Mouse (Mus musculus) lung, embryonic 16.5 days (tissue): ENCODE measurements around the gene Atp6v1g3. TPM values are rescaled to one million over a fixed set of nuclear protein-coding genes. Genes with fewer than 3 reads are reported as not detected.
A peak's percentile ranks its signal among the peaks of the same experiment; 100 is the strongest.

Experiments
- ATAC-seq: fragments of 200-750 bp; cut with Nextera tagmentation; 2 replicates; pipeline ENCODE4 v1.8.0; 2017; ENCODE audit warnings: low read depth, mild to moderate bottlenecking, moderate library complexity
- H3K27ac ChIP-seq: fragments of 300-500 bp; sonication (generic); 2 replicates; pipeline ENCODE4 v1.5.1; 2014; ENCODE audit warnings: mild to moderate bottlenecking, control low read depth, low read length
- H3K27me3 ChIP-seq: fragments of 300-500 bp; sonication (generic); 2 replicates; pipeline ENCODE4 v1.6.1; 2014; ENCODE audit warnings: low read depth, low read length, mixed read lengths; ENCODE audit not compliant: control insufficient read depth, insufficient read depth
- H3K36me3 ChIP-seq: fragments of 300-500 bp; sonication (generic); 2 replicates; pipeline ENCODE4 v1.6.1; 2014; ENCODE audit warnings: low read length; ENCODE audit not compliant: control insufficient read depth, insufficient read depth
- H3K4me1 ChIP-seq: fragments of 300-500 bp; sonication (generic); replicated peaks from 2 replicates; pipeline ENCODE4 v1.6.1; 2014; ENCODE audit warnings: low read length, mixed read lengths; ENCODE audit not compliant: control insufficient read depth, insufficient read depth
- H3K4me2 ChIP-seq: fragments of 300-500 bp; sonication (generic); 2 replicates; pipeline ENCODE4 v1.6.1; 2014; ENCODE audit warnings: low read depth, low read length, control low read depth
- H3K4me3 ChIP-seq: fragments of 300-500 bp; sonication (generic); 2 replicates; pipeline ENCODE4 v1.5.1; 2014; ENCODE audit warnings: mild to moderate bottlenecking, low read length, control low read depth
- H3K9ac ChIP-seq: fragments of 300-500 bp; sonication (generic); 2 replicates; pipeline ENCODE4 v1.6.1; 2014; ENCODE audit warnings: low read length, control low read depth
- H3K9me3 ChIP-seq: fragments of 300-500 bp; sonication (generic); 2 replicates; pipeline ENCODE4 v1.6.1; 2016; ENCODE audit warnings: low read length; ENCODE audit not compliant: control insufficient read depth
- WGBS: fragments of 180-500 bp; shearing (Covaris S2); extraction: QIAGEN DNeasy Blood & Tissue Kit; methylation state at CpG from one replicate; pipeline ENCODE4 v1.1.7; 2014; 5-methylcytosine and 5-hydroxymethylcytosine counted together
- polyA plus RNA-seq: library from polyadenylated mRNA; unstranded; fragments of >200 nt; fragmentation: Nextera tagmentation; extraction: Ambion mirVana; gene quantifications from 2 replicates; pipeline ENCODE4 v1.2.1, GENCODE M21; 2015

The Atp6v1g3 gene
- polyA plus RNA-seq, 1 experiment from 2014 or later = not detected

GRCm38 (mm10) chr1:138328320-138328719 lies 54.8 kb downstream of the Atp6v1g3 start:
- Histone ChIP-seq H3K27ac (no peak overlapping the region), H3K4me3 (no peak overlapping the region), H3K36me3 (no peaks in the 10 kb centered on the region), H3K9ac (no peak overlapping the region), H3K4me1 (no peaks in the 10 kb centered on the region), H3K4me2 (peak overlapping the region; percentile 38), H3K27me3 (no peaks in the 10 kb centered on the region), H3K9me3 (no peaks in the 10 kb centered on the region)
- 13% methylated on average over 12 of the region's 12 CpGs for WGBS
- ATAC-seq = no peak

GRCm38 (mm10) chr1:138330556-138330955 lies 57.0 kb downstream of the Atp6v1g3 start:
- Histone ChIP-seq H3K4me3 (no peak overlapping the region), H3K27me3 (no peaks in the 10 kb centered on the region), H3K36me3 (no peaks in the 10 kb centered on the region), H3K9me3 (no peaks in the 10 kb centered on the region), H3K4me2 (no peak overlapping the region), H3K9ac (no peak overlapping the region), H3K4me1 (no peaks in the 10 kb centered on the region), H3K27ac (no peak overlapping the region)
- ATAC-seq = no peak
- WGBS = 82% methylated on average over 2 of the region's 2 CpGs

GRCm38 (mm10) chr1:138331596-138331995 lies 58.1 kb downstream of the Atp6v1g3 start:
- Histone ChIP-seq H3K36me3 (no peaks in the 10 kb centered on the region), H3K9ac (no peak overlapping the region)

GRCm38 (mm10) chr1:138334701-138335100 lies 61.2 kb downstream of the Atp6v1g3 start:
- no peak for ATAC-seq
- no peaks in the 10 kb centered on the region for H3K4me1 ChIP-seq
- no peaks in the 10 kb centered on the region for H3K9me3 ChIP-seq
- H3K27me3 ChIP-seq = no peaks in the 10 kb centered on the region
- H3K27ac ChIP-seq = no peak overlapping the region
- no peak overlapping the region for H3K4me2 ChIP-seq
- WGBS = 72% methylated on average over 2 of the region's 2 CpGs
- no peak overlapping the region for H3K4me3 ChIP-seq
- no peaks in the 10 kb centered on the region for H3K36me3 ChIP-seq
- H3K9ac ChIP-seq = no peak overlapping the region

More at GRCm38 (mm10) chr1:138331596-138331995, 58.1 kb downstream of the Atp6v1g3 start:
- H3K4me2 ChIP-seq = no peak overlapping the region
- 55% methylated on average over 4 of the region's 4 CpGs for WGBS
- H3K27me3 ChIP-seq = no peaks in the 10 kb centered on the region
- no peak overlapping the region for H3K4me3 ChIP-seq
- no peak overlapping the region for H3K27ac ChIP-seq
- H3K9me3 ChIP-seq = no peaks in the 10 kb centered on the region
- no peak for ATAC-seq
- H3K4me1 ChIP-seq = no peaks in the 10 kb centered on the region

GRCm38 (mm10) chr1:138337417-138337816 lies 63.9 kb downstream of the Atp6v1g3 start:
- no peaks in the 10 kb centered on the region for H3K9me3 ChIP-seq
- H3K27me3 ChIP-seq = no peaks in the 10 kb centered on the region
- no peaks in the 10 kb centered on the region for H3K36me3 ChIP-seq
- H3K4me1 ChIP-seq = no peaks in the 10 kb centered on the region
- no peak overlapping the region for H3K4me3 ChIP-seq
- no peak overlapping the region for H3K27ac ChIP-seq
- 72% methylated on average over 2 of the region's 2 CpGs for WGBS
- H3K4me2 ChIP-seq = no peak overlapping the region
- no peak overlapping the region for H3K9ac ChIP-seq
- no peak for ATAC-seq

Other genes starting within 250 kb of the Atp6v1g3 start
- 4.4 and 6.5 TPM in 2 replicates for gene Ptprc, start 98.0 kb upstream of the Atp6v1g3 start, polyA plus RNA-seq